Mouse (Mus musculus) frontal cortex, postnatal 36 days (tissue): Measurements from ENCODE around the gene Nkd1.
A peak's percentile ranks its signal among the peaks of the same experiment; 100 is the strongest.

Experiments
- DNase-seq, 2 experiments: peaks; one replicate each; pipeline ENCODE4 v3.0.0; 2022; ENCODE audit warnings: low spot score in 2 of 2

Nkd1 gene

DNA sequence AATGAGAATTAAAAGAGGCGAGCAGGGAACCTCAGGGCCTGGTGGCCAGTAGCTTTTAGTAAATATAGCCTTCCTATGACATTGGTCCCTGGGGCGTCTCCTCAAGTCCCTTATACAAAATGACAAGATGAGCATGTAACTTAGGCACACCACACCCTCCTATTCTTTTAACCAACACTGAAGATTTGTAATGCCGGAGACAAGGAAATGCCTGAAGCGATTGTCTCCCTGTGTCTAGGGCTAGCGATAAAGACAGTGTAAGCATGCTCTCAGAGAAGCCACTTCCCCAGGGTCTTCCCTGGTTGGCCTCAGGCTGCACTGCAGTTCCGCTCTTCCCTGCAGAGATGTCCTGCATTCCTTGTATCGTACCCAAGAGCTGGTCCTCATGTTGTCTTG, 17.8 kb downstream of the Nkd1 start:
- no peak for DNase-seq

GRCm38 (mm10) chr8:88539963-88540362, 18.8 kb downstream of the Nkd1 start:
- DNase-seq, result no peak

DNA sequence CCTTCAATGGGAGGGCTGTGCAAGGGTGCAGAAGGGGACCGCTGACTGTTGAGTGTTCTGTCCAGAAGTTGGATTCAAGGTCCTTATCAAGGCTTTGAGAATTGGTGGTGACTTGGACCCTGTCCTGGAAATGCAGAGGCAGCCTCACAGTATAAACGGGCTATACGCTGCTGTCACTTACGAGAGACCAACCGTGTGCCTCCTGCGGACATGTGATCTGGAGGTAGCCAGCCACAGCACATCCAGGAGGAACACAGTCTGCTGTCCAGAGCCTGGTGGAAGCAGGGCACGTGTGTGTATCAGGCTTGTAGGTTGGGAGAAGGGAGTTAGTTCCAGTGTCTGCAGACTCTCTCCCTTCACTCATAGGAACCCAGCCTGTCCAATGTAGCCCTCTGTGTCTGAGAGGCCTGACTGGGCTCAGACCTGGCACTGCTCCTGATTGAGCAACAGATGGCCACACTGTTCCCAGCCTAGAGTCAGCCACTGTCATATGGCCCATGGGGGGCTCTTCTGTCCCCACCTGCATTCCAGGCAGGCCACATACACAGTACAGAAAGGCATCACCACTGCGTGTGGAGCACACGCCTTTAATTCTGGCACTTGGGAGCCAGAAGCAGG, 21.6 kb downstream of the Nkd1 start:
- DNase-seq, result no peak

DNA sequence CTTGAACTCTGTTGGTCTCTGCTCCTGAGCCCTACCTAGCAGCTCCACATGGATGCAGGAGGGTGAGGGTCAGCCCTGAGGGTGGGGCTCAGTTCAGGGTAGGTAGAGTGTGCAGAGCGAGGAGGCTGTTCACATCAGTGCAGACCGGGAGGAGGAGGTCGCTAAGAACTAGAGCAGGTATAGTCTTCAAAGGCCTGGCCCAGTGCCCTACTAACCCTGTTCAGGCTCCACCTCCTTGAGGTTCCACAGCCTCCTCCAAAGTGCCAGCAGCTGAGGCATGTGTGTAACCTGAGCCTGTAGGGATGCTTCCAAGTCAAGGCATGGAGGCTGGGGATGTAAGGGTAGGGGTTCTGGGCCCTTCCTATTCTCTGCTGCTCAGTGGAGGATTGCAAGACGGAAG, 23.5 kb downstream of the Nkd1 start:
- DNase-seq, result no peak

GRCm38 (mm10) chr8:88545441-88545840, 24.3 kb downstream of the Nkd1 start:
- DNase-seq, result no peak

GRCm38 (mm10) chr8:88546032-88546732, 25.0 kb downstream of the Nkd1 start:
- no peak for DNase-seq

- DNase-seq, result no peak
Measured at GRCm38 (mm10) chr8:88555669-88556068, 34.5 kb downstream of the Nkd1 start.

DNA sequence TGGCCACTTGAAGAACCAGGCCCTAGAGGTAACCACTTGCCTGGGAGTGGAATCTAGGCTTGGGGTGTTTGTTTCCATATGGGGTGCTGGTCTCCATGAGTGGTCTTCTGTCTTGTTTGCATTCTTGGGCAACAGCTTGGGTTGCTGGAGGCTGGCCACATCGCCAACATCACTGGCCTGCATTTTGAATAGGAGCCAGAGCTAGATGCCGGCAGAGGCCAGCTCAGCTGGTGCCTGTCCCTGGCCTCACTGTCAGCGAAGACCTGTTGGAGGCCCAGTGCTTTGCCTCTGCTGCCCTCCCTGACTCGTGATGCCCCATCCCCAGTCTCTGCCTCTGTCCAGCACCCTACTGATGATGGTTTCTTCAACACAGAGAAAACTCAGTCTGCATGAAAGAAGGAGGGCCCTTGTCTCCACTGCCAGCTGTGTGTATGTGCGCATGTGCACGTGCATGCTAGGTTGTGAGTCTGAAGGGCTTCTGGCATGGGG, 38.9 kb downstream of the Nkd1 start:
- no peak for DNase-seq

GRCm38 (mm10) chr8:88561402-88561801, 40.2 kb downstream of the Nkd1 start:
- no peak for DNase-seq

GRCm38 (mm10) chr8:88564256-88564903, 43.2 kb downstream of the Nkd1 start:
- DNase-seq, result no peak

GRCm38 (mm10) chr8:88566119-88566518, 45.0 kb downstream of the Nkd1 start:
- no peak for DNase-seq

GRCm38 (mm10) chr8:88567314-88568121, 46.4 kb downstream of the Nkd1 start:
- DNase-seq, result peak; percentile 67 to 76

DNA sequence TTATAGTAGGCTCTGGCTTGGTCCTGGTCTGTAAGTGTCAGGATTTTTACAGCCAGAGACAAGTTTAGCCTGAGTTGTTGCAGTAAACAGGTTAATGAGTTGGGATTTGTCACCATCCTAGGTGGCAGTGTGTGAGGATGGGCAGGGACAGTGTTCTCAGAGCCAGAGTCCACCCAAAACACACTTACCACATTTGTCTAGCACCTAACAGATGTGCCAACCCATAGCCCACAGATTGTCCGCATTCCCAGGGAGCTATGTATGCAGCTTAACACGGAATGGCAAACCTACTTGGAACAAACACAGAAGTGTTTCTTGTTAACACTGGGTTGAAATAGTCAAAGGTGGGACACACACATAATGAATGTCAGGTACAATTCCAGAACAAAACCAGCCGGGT, 47.1 kb downstream of the Nkd1 start:
- DNase-seq, result peak in 1 of 2 experiments; percentile 27

- no peak for DNase-seq
Measured at GRCm38 (mm10) chr8:88569366-88569765, 48.2 kb downstream of the Nkd1 start.

DNA sequence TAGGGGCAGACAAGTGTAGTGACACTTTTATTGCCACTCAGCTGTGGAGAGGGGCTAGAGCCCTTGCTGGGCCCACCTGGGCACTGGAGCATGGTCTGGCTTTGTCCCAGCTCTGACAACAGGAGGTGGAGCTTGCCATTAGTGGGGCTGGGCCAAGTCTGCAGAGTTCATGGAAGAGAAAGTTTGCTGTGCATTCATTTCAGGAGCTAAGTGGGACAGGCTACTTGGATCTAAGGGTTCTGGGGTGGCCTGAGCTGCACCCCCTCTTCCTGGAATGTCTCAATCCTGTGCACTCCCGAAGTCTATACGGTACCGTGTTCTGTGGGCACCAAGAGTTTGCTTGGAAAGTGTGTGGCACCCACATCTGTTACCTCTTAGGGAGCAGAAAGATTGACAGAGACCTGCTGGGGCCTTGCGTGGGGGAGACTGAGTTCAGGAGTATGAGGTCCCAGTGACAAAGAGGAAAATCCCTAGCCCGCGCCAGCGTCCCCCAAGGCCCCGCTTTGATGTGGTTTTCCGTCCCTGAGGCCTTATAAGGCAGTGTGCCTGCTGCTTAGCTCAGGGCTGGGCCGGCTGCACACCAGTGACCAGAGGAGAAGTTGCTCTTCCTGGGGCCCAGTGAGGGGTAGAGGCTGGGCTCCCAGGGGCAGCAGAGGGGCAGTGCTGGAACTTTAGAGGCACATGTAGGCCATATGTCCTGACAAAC, 49.3 kb downstream of the Nkd1 start:
- DNase-seq, result no peak

DNA sequence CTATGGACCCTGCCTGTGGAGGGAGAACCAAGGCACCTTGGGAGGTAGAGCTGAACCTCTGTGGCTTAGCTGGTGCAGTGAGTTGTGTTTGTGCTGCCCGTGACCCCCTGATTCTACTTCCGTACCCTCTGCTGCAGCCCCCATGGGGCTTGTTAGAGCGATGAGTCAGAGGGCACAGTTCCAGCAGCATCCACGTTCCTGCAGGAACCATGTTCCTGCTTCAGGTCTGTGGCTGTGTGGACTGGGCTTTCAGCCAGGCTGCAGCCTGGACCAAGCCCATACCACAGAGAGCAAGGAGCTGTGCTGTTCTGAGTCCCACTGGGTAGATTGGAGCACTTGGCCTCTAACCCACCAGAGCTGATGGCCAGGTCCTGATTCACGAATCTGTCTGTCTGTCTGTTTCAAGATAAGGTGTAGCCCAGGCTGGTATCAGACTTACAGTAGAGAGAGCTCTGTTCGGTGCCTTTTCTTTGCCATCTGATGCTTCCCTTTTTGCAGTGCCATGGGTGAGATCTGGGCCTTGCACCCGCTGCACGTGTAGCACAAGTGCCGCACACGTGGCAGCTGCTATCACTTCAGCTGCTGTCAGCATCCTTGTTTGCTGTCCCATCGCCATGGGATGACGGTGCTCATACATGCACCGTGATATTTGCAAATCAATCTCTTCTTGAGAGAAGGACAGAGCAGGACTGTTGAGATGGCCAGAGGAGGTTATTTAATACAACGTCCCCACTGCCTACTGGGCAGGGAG, 50.5 kb downstream of the Nkd1 start:
- no peak for DNase-seq

DNA sequence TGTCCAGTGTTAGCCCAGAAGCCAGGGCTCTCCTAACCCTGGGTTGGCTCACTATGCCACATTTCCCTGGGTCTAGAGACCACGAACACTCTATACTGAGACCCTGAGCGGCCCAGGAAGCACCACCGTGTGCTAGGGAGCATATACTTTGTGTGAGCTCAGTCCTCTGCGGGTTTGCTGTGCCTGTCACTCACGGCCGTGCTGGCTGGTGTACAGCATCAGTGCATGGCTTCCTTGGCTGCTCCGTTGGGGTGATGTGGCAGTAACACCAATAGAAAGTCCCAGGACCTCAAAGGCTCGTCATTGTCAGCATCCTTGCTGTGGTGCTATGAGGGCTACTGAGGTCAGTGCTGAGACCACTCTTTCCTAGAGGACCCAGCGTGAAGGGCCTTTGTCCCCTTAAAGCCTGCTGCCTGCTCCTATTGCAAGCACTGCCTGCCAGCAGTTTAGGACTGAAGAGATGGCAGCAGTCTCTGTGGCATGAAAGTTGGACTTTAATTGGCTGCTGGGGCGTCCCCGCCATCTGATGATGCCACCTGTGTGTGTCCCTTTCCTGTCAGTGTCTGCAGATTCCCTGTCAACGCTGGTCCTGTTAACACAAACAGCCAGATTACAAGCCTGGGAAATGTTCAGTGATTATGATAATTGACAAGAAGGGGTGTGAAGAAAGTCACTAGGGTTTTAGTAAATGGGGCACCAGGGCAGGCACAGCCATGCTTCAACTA, 51.2 kb downstream of the Nkd1 start:
- no peak for DNase-seq

- no peak for DNase-seq
Measured at GRCm38 (mm10) chr8:88572941-88573645, 51.9 kb downstream of the Nkd1 start.

- no peak for DNase-seq
Measured at GRCm38 (mm10) chr8:88574975-88575374, 53.8 kb downstream of the Nkd1 start.
